Mouse (Mus musculus): ENCODE data around the gene Wfdc17. TPM values are rescaled to one million over a fixed set of nuclear protein-coding genes. Genes with fewer than 3 reads are reported as not detected.

Wfdc17 gene
- polyA plus RNA-seq, 2 experiments: 1.2 to 3.0 TPM

DNA sequence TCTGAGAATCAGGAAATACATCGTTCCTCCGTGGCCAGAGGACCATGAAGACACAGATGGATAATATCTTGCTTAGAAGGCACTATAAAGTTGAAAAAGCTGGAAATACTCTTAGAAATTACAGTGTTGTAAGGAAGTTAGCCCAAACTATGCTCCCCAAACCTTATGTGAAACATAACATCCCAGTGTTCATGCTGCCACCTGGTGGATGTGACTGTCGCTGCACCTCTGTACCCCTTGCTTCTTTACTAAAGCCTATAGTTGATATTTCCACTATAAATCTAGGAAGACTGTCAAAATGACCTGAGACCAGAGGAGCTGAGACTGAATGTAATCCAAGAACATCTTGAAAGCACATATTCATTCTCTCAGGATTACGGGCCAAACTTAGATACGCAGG is 35.5 kb downstream of the Wfdc17 start:
- no peak overlapping the region for H3K4me2 ChIP-seq (replicated peaks; ENCODE audit: low read depth, low read length, severe bottlenecking)
- H3K27me3 ChIP-seq (ENCODE audit: control insufficient read depth, insufficient read depth, low read length): no peaks in the 10 kb centered on the region
- no peak overlapping the region for H3K4me3 ChIP-seq (replicated peaks; ENCODE audit: low read length)
- no peak for ATAC-seq (ENCODE audit: low FRiP score, low read depth)
- no peak overlapping the region for H3K27ac ChIP-seq (replicated peaks; ENCODE audit: low read depth, low read length)
- 22% methylated on average over 5 of the region's 5 CpGs for WGBS
- peak; percentile 83 for DNase-seq (ENCODE audit: low spot score)
- H3K36me3 ChIP-seq (ENCODE audit: control insufficient read depth, insufficient read depth, low read length): no peaks in the 10 kb centered on the region
- H3K9me3 ChIP-seq (ENCODE audit: control insufficient read depth, low read length): no peaks in the 10 kb centered on the region
- no peaks in the 10 kb centered on the region for H3K4me1 ChIP-seq (ENCODE audit: control insufficient read depth, insufficient read depth, low read length)
- TF ChIP-seq POLR2A (IDR thresholded peaks at IDR 0.05; ENCODE audit: borderline replicate concordance, extremely low read depth, insufficient read depth, insufficient read length): no peak
- H3K9ac ChIP-seq (ENCODE audit: low read depth, low read length, severe bottlenecking): no peak overlapping the region

DNA sequence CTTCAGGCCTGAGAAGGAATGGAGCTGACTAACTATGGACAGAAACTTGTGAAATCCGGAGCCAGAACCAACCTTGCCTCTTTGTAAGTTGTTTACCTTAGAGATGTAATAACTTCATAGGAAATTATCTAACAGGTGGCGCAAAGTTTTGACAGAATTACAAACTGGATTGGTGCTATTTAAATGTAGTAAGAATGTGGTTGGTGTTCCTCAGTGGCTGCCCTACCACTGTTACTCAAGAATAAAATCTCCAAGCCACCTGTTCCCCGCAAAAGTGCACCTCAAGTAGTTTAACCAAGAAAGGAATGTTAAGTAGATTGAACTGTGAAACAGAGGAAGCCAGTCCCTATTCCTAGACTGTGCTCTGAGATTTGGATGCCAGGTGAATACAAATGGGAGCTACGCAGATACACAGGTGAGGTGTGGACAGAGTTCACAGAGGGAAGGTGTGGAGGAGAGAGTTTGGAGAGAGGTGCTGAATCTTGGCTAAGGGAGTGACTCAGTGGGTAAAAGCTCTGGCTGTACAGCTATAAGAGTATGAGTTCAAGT is 36.7 kb downstream of the Wfdc17 start:
- 80% methylated on average over 4 of the region's 4 CpGs for WGBS
- Histone ChIP-seq H3K4me1 (ENCODE audit: control insufficient read depth, insufficient read depth, low read length) (no peaks in the 10 kb centered on the region), H3K4me2 (replicated peaks; ENCODE audit: low read depth, low read length, severe bottlenecking) (no peak overlapping the region), H3K4me3 (replicated peaks; ENCODE audit: low read length) (no peak overlapping the region), H3K9me3 (ENCODE audit: control insufficient read depth, low read length) (no peaks in the 10 kb centered on the region), H3K9ac (ENCODE audit: low read depth, low read length, severe bottlenecking) (no peak overlapping the region), H3K27me3 (ENCODE audit: control insufficient read depth, insufficient read depth, low read length) (no peaks in the 10 kb centered on the region), H3K36me3 (ENCODE audit: control insufficient read depth, insufficient read depth, low read length) (no peaks in the 10 kb centered on the region), H3K27ac (replicated peaks; ENCODE audit: low read depth, low read length) (no peak overlapping the region)
- ATAC-seq (ENCODE audit: low FRiP score, low read depth) (no peak), DNase-seq (ENCODE audit: low spot score) (no peak)
- TF ChIP-seq POLR2A (IDR thresholded peaks at IDR 0.05; ENCODE audit: borderline replicate concordance, extremely low read depth, insufficient read depth, insufficient read length): no peak

- Histone ChIP-seq H3K27ac (replicated peaks; ENCODE audit: low read depth, low read length) (no peak overlapping the region), H3K27me3 (ENCODE audit: control insufficient read depth, insufficient read depth, low read length) (no peaks in the 10 kb centered on the region), H3K9me3 (ENCODE audit: control insufficient read depth, low read length) (no peaks in the 10 kb centered on the region), H3K9ac (ENCODE audit: low read depth, low read length, severe bottlenecking) (no peak overlapping the region), H3K4me3 (replicated peaks; ENCODE audit: low read length) (no peak overlapping the region), H3K4me1 (ENCODE audit: control insufficient read depth, insufficient read depth, low read length) (no peaks in the 10 kb centered on the region), H3K4me2 (replicated peaks; ENCODE audit: low read depth, low read length, severe bottlenecking) (no peak overlapping the region), H3K36me3 (ENCODE audit: control insufficient read depth, insufficient read depth, low read length) (no peaks in the 10 kb centered on the region)
- TF ChIP-seq POLR2A (IDR thresholded peaks at IDR 0.05; ENCODE audit: borderline replicate concordance, extremely low read depth, insufficient read depth, insufficient read length): no peak
- ATAC-seq (ENCODE audit: low FRiP score, low read depth) (no peak), DNase-seq (ENCODE audit: low spot score) (no peak)
- 76% methylated on average over 5 of the region's 5 CpGs for WGBS
Observed at GRCm38 (mm10) chr11:83741841-83742240, 38.0 kb downstream of the Wfdc17 start.

DNA sequence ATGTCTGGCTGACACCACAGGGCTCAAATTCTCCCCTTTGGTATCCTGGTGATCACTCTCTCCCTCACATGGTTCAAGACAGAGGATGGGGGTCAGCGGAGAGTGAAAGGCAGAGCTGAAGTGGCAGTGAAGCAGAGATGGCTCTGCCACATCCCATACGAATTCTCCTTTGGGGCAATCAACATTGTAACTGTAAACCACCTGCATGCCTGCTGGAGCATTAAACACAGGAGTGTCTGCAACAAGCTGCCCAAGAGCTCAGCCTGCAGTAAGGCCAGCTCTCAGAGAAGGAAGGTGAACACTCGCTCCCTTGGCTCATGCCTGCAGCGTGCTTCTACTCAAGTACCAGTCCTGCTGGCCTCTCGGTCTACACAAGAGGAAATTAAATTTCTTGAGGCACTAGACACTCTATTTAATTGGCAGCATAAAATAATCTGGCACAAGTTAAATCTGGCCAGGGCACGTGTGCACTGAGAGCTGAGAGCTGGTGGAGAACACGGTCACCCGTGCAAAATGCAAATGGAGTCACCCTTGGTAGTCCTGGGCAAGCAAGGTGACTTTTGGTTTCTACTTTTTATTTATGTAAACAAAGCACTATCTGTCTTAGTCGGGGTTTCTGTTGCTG is 39.1 kb downstream of the Wfdc17 start:
- Histone ChIP-seq H3K9ac (ENCODE audit: low read depth, low read length, severe bottlenecking) (no peak overlapping the region), H3K9me3 (ENCODE audit: control insufficient read depth, low read length) (no peaks in the 10 kb centered on the region), H3K4me2 (replicated peaks; ENCODE audit: low read depth, low read length, severe bottlenecking) (no peak overlapping the region), H3K27me3 (ENCODE audit: control insufficient read depth, insufficient read depth, low read length) (no peaks in the 10 kb centered on the region), H3K4me3 (replicated peaks; ENCODE audit: low read length) (no peak overlapping the region), H3K27ac (replicated peaks; ENCODE audit: low read depth, low read length) (no peak overlapping the region), H3K36me3 (ENCODE audit: control insufficient read depth, insufficient read depth, low read length) (no peaks in the 10 kb centered on the region), H3K4me1 (ENCODE audit: control insufficient read depth, insufficient read depth, low read length) (no peaks in the 10 kb centered on the region)
- no peak for TF ChIP-seq POLR2A (IDR thresholded peaks at IDR 0.05; ENCODE audit: borderline replicate concordance, extremely low read depth, insufficient read depth, insufficient read length)
- ATAC-seq (ENCODE audit: low FRiP score, low read depth): no peak
- WGBS: 60% methylated on average over 9 of the region's 9 CpGs
- no peak for DNase-seq (ENCODE audit: low spot score)

DNA sequence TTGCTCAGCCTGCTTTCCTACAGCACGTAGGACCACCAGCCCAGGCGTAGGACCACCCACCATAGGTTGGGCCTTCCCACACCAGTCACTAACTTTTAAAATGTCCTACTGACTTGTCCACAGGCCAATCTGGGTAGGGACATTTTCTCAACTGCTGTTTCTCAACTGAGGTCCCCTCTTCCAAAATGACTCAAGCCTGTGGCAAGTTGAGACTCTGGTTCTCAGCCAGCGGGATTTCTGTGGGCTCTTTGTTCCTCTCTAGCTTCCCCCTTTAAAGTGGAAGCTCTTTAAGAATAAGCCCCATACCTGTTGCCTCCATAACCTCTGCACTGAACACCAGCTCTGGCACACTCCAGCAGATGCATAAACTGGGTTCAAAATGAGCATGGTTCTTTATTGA is 39.7 kb downstream of the Wfdc17 start:
- Histone ChIP-seq H3K4me2 (replicated peaks; ENCODE audit: low read depth, low read length, severe bottlenecking) (no peak overlapping the region), H3K9me3 (ENCODE audit: control insufficient read depth, low read length) (no peaks in the 10 kb centered on the region), H3K9ac (ENCODE audit: low read depth, low read length, severe bottlenecking) (no peak overlapping the region), H3K27me3 (ENCODE audit: control insufficient read depth, insufficient read depth, low read length) (no peaks in the 10 kb centered on the region), H3K4me3 (replicated peaks; ENCODE audit: low read length) (no peak overlapping the region), H3K27ac (replicated peaks; ENCODE audit: low read depth, low read length) (no peak overlapping the region), H3K4me1 (ENCODE audit: control insufficient read depth, insufficient read depth, low read length) (no peaks in the 10 kb centered on the region), H3K36me3 (ENCODE audit: control insufficient read depth, insufficient read depth, low read length) (no peaks in the 10 kb centered on the region)
- ATAC-seq (ENCODE audit: low FRiP score, low read depth) (no peak), DNase-seq (ENCODE audit: low spot score) (no peak)
- no peak for TF ChIP-seq POLR2A (IDR thresholded peaks at IDR 0.05; ENCODE audit: borderline replicate concordance, extremely low read depth, insufficient read depth, insufficient read length)
- WGBS: 69% methylated on average over 3 of the region's 3 CpGs

Data from limb, embryonic 14.5 days (tissue).